Mouse (Mus musculus): ENCODE data around the gene Ap1b1.
"Not testable (repeated sequence)": the region's sequence is repeated elsewhere in the genome, so short reads cannot be mapped to it uniquely, and the experiment has no call there.

The Ap1b1 gene

DNA sequence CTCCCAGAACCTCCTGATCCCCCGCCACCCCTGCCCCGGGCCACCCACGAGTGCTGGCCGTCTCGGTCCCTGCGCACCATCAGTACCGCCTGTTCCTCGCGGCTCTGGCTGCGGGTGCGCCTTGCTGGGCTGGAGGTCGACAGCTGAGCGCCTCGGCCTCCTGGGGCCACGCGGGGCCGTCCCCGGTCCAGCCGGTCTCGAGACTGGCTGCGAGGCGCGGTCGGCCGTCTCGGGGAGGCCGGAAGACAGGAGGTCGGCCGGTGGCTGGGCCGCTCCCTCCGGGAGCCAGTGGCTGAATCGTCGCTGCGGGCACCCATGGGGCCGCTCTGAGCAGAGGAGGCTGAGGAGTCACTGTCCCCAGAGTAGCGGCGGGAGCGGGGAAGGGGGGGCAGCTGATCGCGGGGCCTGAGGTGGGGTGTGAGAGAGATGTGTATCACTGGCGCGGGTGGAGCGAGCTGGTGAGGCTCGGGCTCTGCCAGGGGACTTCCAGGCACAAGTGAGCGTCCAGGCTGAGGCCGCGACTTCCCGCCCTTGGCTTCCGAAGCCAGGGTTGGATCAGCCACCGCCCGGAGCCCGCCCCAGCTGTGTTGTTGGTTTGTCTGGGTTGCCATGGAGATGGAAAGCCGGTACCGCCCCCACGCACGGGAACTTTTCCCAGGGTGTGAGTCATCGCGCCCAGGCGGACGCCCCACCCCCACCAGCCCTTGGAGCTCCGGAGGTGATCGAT is 75.0 kb downstream of the Ap1b1 start:
- peak; percentile 95 for DNase-seq (ENCODE audit: low read depth, low spot score)

DNA sequence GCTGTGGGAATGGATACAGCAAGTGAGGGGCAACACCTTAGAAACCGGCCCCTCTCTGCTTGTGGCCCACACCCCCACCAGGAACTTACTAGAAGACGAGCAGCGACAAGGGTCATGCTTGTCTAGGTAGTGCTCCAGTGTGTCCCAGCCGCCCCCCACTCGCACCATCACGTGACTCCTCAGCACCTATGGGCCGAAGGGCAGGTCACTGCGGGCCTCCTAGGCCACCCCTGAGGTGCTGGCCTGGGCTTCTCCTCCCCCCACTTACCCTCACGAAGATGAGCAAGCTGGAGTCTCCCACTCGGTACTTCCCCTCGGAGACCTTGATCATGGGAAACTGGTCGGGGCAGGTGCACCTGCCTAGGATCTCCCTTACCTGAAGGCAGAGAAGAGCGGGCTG is 75.7 kb downstream of the Ap1b1 start:
- DNase-seq (ENCODE audit: low read depth, low spot score): no peak

DNA sequence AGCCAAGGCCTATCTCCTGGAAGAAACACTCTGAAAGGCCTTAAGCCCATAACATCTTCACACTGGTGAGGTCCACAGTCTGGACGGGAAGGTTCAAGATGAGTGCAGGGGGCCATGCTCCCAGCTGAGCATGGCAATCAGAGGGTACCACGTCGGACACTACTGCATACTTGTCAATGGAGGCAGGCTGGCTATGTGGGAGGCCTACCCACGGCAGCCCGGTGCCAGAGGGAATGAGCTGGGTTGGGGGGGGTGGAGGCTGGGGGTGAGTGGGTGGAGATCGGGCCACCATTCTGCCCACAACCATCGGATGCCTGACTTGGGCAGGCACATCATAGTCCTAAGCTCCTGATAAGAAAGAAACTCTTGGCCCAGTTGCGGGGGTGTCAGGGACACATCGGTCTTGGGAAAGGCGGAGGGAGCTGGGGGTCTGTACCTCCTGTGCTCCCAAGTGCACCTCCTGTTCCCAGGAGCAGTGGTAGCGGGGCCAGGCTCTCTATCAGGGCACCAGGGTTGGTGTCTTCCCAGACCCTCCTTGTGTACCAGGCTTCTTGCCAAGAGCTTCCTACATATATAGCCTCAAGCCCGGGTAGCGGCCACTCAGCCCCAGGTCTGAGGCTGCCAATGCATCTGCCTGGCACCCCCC is 76.4 kb downstream of the Ap1b1 start:
- DNase-seq (ENCODE audit: low read depth, low spot score): no peak

DNA sequence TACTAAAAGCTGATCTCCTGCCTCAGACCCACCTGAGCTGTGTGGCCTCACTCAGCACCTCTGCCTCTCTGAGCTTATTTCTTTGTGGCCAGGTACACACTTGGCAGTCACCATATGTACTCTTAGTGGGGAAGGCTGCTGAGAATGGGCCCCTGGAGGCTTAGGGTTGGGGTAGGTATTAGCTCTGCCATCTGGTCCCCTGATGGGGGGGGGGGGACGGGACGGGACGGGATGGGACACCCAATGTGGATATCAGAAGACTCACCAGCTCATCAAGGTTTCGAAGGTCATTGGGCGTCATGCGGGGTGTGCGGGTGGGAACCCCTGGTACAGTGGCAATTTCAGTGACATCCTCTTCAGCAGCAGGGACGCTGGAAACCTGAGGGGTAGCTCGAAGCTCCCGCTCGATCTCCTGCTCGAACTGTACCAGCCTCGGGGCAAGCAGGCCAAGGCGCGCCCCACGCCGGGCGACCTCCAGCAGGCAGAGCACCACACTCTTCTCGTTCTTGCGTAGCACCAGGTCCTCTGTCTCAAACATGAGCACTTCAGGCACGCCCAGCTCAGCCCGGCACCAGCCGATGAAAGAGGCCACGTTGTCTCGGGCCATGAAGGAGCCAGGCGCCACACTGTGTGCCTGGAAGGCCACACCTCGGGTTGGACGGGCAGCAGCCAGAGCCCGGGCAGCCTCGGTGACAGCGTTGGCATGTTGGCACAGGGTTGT is 77.1 kb downstream of the Ap1b1 start:
- no peak for DNase-seq (ENCODE audit: low read depth, low spot score)

DNA sequence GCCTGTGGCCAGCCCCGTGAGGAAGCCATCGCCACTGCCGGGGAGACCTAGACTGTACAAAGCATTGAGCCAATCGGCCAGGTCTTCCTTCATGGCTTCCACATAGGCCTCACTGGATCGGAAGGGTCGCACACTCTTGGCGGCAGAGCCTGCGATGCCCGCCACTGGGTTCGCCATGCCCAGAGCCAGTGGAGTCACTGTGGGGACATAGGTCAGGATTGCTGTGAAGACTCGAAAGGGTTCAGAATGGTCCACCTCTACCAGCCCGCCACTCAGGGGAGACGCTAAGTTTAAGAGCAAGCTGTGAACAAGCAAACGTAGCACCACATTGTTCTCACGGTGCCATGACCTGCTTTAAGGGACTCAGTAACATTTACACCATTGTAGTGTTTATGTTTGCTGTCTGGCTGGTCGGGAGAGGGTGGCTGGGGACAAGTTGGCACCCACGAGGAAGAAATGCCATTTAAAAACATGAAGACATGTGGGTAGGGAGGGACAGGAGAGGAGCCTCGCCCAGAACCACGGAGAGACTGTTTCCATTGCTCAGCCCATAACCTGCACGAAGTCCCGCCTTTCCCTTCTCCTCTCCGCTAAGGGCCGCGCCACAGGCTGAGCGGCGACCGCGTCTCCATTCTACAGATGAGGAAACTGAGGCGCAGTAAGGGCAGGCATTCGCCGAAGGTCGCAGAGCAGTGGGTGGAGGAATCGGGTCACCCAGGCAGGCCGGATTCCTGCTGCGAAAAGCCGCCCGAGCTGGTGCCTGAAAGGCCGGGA is 77.8 kb downstream of the Ap1b1 start:
- DNase-seq (ENCODE audit: low read depth, low spot score): peak; percentile 75

DNA sequence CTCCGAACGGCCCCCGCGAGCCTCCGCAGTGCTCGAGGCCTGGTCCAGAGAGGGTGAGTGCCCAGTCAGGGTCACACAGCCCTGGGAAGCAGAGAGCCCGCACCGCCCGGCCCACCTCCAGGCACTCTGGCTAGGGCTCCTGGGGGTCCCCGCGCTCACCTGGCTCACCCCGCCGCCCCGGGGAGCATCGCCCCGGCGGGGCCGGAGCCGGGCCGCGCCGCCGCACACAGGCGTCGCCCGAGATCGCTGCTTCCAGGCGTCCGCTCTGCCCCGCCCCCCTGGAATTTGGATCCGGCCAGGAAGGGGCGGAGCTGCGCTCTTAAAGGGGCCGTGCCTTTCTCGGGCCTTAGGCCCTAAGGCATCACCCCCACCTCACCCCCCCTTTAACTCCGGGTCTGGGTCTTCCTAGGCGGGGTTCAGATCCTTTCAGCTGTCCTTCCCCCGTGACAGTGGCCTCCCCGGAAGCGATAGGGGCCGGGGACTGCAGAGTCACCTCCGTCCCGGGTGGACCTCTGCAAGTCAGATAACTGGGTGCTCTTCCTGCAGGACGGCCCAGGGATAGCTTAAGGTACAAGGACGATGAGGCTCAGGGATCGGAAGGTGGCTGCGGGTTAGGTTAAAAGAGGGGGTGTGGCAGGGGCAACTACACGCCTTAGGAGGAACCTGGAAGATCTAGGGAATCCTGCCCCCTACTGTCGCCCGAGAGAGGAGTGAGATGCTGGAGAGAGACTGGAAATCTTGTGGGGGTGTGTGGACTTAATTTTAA is 78.6 kb downstream of the Ap1b1 start, which contains the start of gene Gas2l1:
Gas2l1 (minus strand) TSS at position 272 of the 766 bp plus-strand sequence.
- DNase-seq (ENCODE audit: low read depth, low spot score): peak; percentile 96

DNA sequence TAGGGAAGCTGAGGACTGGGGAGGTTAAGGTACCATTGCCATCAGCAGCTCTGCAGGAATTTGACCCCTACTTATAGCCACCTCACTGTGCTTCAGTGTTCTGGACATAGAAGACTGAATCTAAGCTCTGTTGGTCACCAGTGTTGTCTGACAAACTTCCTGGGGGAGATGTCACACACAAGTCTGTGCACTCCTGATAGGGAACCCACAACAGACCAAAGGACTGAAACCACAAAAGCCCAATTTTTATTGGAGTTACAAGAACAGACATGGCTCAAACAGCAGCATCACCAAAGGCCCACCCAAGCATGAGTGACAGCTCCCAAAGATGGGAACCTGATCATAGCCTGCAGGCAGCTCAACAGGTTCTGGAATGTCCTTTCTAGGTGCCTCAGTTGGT is 80.4 kb downstream of the Ap1b1 start:
- no peak for DNase-seq (ENCODE audit: low read depth, low spot score)

GRCm38 (mm10) chr11:5068126-5068971 is 81.7 kb downstream of the Ap1b1 start:
- DNase-seq (ENCODE audit: low read depth, low spot score): no peak

DNA sequence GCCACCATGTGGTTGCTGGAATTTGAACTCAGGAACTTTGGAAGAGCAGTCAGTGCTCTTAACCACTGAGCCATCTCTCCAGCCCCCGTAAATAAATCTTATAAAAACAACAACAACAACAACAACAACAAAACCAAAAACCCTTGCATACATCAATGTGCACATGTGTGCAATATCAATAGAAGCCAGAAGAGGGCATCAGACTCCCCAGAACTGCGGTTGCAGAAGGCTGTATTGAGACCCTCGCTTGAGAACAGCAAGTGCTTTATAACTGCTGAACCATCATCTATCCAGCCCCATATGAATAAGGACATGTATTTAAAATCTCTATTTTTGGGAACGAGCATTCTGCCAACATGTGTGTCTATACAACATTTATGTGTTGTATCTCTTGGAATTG is 88.3 kb downstream of the Ap1b1 start:
- DNase-seq (ENCODE audit: low read depth, low spot score): peak; percentile 69

- DNase-seq (ENCODE audit: low read depth, low spot score): peak; percentile 46
Observed at GRCm38 (mm10) chr11:5075760-5076159, 89.1 kb downstream of the Ap1b1 start.

GRCm38 (mm10) chr11:5076843-5077242 is 90.2 kb downstream of the Ap1b1 start:
- DNase-seq (ENCODE audit: low read depth, low spot score): not testable (repeated sequence)

- no peak for DNase-seq (ENCODE audit: low read depth, low spot score)
Observed at GRCm38 (mm10) chr11:5089147-5089546, 102.5 kb downstream of the Ap1b1 start.

DNA sequence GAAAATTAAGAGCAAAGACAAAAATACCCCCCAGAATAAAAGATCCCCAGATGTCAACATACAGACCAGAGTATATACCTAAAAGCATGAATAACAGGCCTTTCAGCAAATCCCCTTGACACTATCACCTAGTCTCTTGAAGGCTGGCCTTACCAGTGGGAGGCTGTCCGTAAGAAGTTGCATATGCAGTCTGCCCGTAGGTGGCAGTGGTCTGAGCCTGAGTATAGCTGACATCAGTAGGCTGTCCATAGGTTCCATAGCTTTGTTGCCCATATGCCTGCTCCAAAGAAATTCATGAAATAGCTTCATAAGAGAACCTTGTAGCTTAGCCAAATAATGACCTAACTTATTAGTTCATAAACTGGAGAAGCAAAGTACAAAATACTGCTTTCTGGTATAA is 105.1 kb downstream of the Ap1b1 start:
- DNase-seq (ENCODE audit: low read depth, low spot score): peak; percentile 67

Data from R1 (cell line).